Mouse (Mus musculus): ENCODE results near the gene Lrrc4. TPM values are rescaled to one million over a fixed set of nuclear protein-coding genes. Genes with fewer than 3 reads are reported as not detected.

The Lrrc4 gene
- polyA plus RNA-seq, 1 experiment from 2014 or later, result 5.9 TPM

- Histone ChIP-seq H3K4me3 (no peak overlapping the region), H3K4me2 (no peak overlapping the region), H3K27me3 (no peaks in the 10 kb centered on the region), H3K9me3 (no peaks in the 10 kb centered on the region), H3K9ac (no peak overlapping the region), H3K27ac (replicated peaks) (no peak overlapping the region), H3K36me3 (no peaks in the 10 kb centered on the region), H3K4me1 (replicated peaks) (peaks cover 33% of the 10 kb centered on the region)
- 56% methylated on average over 1 of the region's 1 CpGs for WGBS
- ATAC-seq (ENCODE audit: low read depth), result no peak
Observed at GRCm38 (mm10) chr6:28635092-28635491, 196.5 kb downstream of the Lrrc4 start.

- H3K27ac ChIP-seq (replicated peaks), result peak overlapping the region; percentile 49; the same call in 1 of the 2 replicates
Observed at GRCm38 (mm10) chr6:28633656-28634055, 197.9 kb downstream of the Lrrc4 start.

GRCm38 (mm10) chr6:28633120-28633519 lies 198.4 kb downstream of the Lrrc4 start:
- no peak overlapping the region for H3K9ac ChIP-seq
- no peaks in the 10 kb centered on the region for H3K36me3 ChIP-seq
- H3K4me3 ChIP-seq, result no peak overlapping the region
- WGBS, result 31% methylated on average over 2 of the region's 2 CpGs
- H3K4me1 ChIP-seq (replicated peaks), result peaks cover 50% of the 10 kb centered on the region
- H3K4me2 ChIP-seq, result no peak overlapping the region
- no peaks in the 10 kb centered on the region for H3K27me3 ChIP-seq
- peak overlapping the region; percentile 49; the same call in 1 of the 2 replicates for H3K27ac ChIP-seq (replicated peaks)
- ATAC-seq (ENCODE audit: low read depth), result 0 out of 2 replicates have a peak, but pooled peaks have one; percentile 36
- no peaks in the 10 kb centered on the region for H3K9me3 ChIP-seq

More at GRCm38 (mm10) chr6:28633656-28634055, 197.9 kb downstream of the Lrrc4 start:
- H3K36me3 ChIP-seq, result no peaks in the 10 kb centered on the region
- no peak for ATAC-seq (ENCODE audit: low read depth)
- H3K27me3 ChIP-seq, result no peaks in the 10 kb centered on the region
- H3K4me2 ChIP-seq, result no peak overlapping the region
- H3K4me1 ChIP-seq (replicated peaks), result peaks cover 45% of the 10 kb centered on the region
- H3K4me3 ChIP-seq, result no peak overlapping the region
- H3K9me3 ChIP-seq, result no peaks in the 10 kb centered on the region
- no peak overlapping the region for H3K9ac ChIP-seq
- WGBS, result 39% methylated on average over 3 of the region's 3 CpGs

- peaks cover 55% of the 10 kb centered on the region for H3K4me1 ChIP-seq (replicated peaks)
- no peak for ATAC-seq (ENCODE audit: low read depth)
- H3K9ac ChIP-seq, result no peak overlapping the region
- no peaks in the 10 kb centered on the region for H3K36me3 ChIP-seq
- no peak overlapping the region for H3K4me3 ChIP-seq
- H3K27me3 ChIP-seq, result no peaks in the 10 kb centered on the region
- no peak overlapping the region for H3K27ac ChIP-seq (replicated peaks)
- H3K4me2 ChIP-seq, result no peak overlapping the region
- H3K9me3 ChIP-seq, result no peaks in the 10 kb centered on the region
- WGBS, result 74% methylated on average over 2 of the region's 2 CpGs
Observed at GRCm38 (mm10) chr6:28630926-28631325, 200.6 kb downstream of the Lrrc4 start.

GRCm38 (mm10) chr6:28629866-28630265 lies 201.7 kb downstream of the Lrrc4 start:
- Histone ChIP-seq H3K9ac (no peak overlapping the region), H3K4me1 (replicated peaks) (peaks cover 51% of the 10 kb centered on the region), H3K27me3 (no peaks in the 10 kb centered on the region), H3K4me2 (no peak overlapping the region), H3K36me3 (no peaks in the 10 kb centered on the region), H3K27ac (replicated peaks) (no peak overlapping the region), H3K9me3 (no peaks in the 10 kb centered on the region), H3K4me3 (no peak overlapping the region)
- no peak for ATAC-seq (ENCODE audit: low read depth)
- 24% methylated on average over 2 of the region's 2 CpGs for WGBS

- H3K36me3 ChIP-seq, result no peaks in the 10 kb centered on the region
- ATAC-seq (ENCODE audit: low read depth), result peak; percentile 79
- H3K27me3 ChIP-seq, result no peaks in the 10 kb centered on the region
- peak overlapping the region; percentile 72 for H3K27ac ChIP-seq (replicated peaks)
- no peaks in the 10 kb centered on the region for H3K9me3 ChIP-seq
- H3K4me3 ChIP-seq, result no peak overlapping the region
- H3K4me2 ChIP-seq, result no peak overlapping the region
- H3K9ac ChIP-seq, result no peak overlapping the region
- peaks cover 38% of the 10 kb centered on the region for H3K4me1 ChIP-seq (replicated peaks)
- 22% methylated on average over 1 of the region's 1 CpGs for WGBS
Observed at GRCm38 (mm10) chr6:28628408-28628807, 203.1 kb downstream of the Lrrc4 start.

- H3K4me3 ChIP-seq, result no peak overlapping the region
- ATAC-seq (ENCODE audit: low read depth), result no peak
Observed at GRCm38 (mm10) chr6:28622963-28623362, 208.6 kb downstream of the Lrrc4 start.

GRCm38 (mm10) chr6:28622522-28622921 lies 209.0 kb downstream of the Lrrc4 start:
- Histone ChIP-seq H3K4me1 (replicated peaks) (peaks cover 21% of the 10 kb centered on the region), H3K36me3 (no peaks in the 10 kb centered on the region), H3K4me3 (no peak overlapping the region), H3K9me3 (no peaks in the 10 kb centered on the region), H3K4me2 (no peak overlapping the region), H3K9ac (no peak overlapping the region), H3K27me3 (no peaks in the 10 kb centered on the region), H3K27ac (replicated peaks) (no peak overlapping the region)
- ATAC-seq (ENCODE audit: low read depth), result no peak
- 42% methylated on average over 6 of the region's 6 CpGs for WGBS

More at GRCm38 (mm10) chr6:28622963-28623362, 208.6 kb downstream of the Lrrc4 start:
- H3K27me3 ChIP-seq, result no peaks in the 10 kb centered on the region
- peaks cover 25% of the 10 kb centered on the region for H3K4me1 ChIP-seq (replicated peaks)
- no peaks in the 10 kb centered on the region for H3K9me3 ChIP-seq
- H3K27ac ChIP-seq (replicated peaks), result no peak overlapping the region
- H3K36me3 ChIP-seq, result no peaks in the 10 kb centered on the region
- WGBS, result 65% methylated on average over 3 of the region's 3 CpGs
- no peak overlapping the region for H3K9ac ChIP-seq
- no peak overlapping the region for H3K4me2 ChIP-seq

GRCm38 (mm10) chr6:28621961-28622360 lies 209.6 kb downstream of the Lrrc4 start:
- H3K9me3 ChIP-seq, result no peaks in the 10 kb centered on the region
- H3K4me2 ChIP-seq, result no peak overlapping the region
- H3K4me1 ChIP-seq (replicated peaks), result peaks cover 21% of the 10 kb centered on the region
- ATAC-seq (ENCODE audit: low read depth), result no peak
- no peak overlapping the region for H3K4me3 ChIP-seq
- H3K27ac ChIP-seq (replicated peaks), result no peak overlapping the region
- WGBS, result 87% methylated on average over 5 of the region's 5 CpGs
- no peaks in the 10 kb centered on the region for H3K36me3 ChIP-seq
- no peak overlapping the region for H3K9ac ChIP-seq
- no peaks in the 10 kb centered on the region for H3K27me3 ChIP-seq

- 82% methylated on average over 4 of the region's 4 CpGs for WGBS
Observed at GRCm38 (mm10) chr6:28621431-28621830, 210.1 kb downstream of the Lrrc4 start.

GRCm38 (mm10) chr6:28618751-28619153 lies 212.8 kb downstream of the Lrrc4 start:
- Histone ChIP-seq H3K4me3 (no peak overlapping the region), H3K9me3 (no peaks in the 10 kb centered on the region), H3K27me3 (no peaks in the 10 kb centered on the region), H3K9ac (no peak overlapping the region), H3K36me3 (no peaks in the 10 kb centered on the region), H3K27ac (replicated peaks) (no peak overlapping the region), H3K4me2 (no peak overlapping the region), H3K4me1 (replicated peaks) (peaks cover 32% of the 10 kb centered on the region)
- 0 out of 2 replicates have a peak, but pooled peaks have one; percentile 17 for ATAC-seq (ENCODE audit: low read depth)
- 32% methylated on average over 7 of the region's 7 CpGs for WGBS

More at GRCm38 (mm10) chr6:28621431-28621830, 210.1 kb downstream of the Lrrc4 start:
- Histone ChIP-seq H3K4me3 (no peak overlapping the region), H3K4me2 (no peak overlapping the region), H3K9me3 (no peaks in the 10 kb centered on the region), H3K36me3 (no peaks in the 10 kb centered on the region), H3K9ac (no peak overlapping the region), H3K27ac (replicated peaks) (no peak overlapping the region), H3K27me3 (no peaks in the 10 kb centered on the region), H3K4me1 (replicated peaks) (peaks cover 21% of the 10 kb centered on the region)
- ATAC-seq (ENCODE audit: low read depth), result no peak

GRCm38 (mm10) chr6:28618299-28618698 lies 213.2 kb downstream of the Lrrc4 start:
- H3K9ac ChIP-seq, result no peak overlapping the region
- no peak overlapping the region for H3K4me2 ChIP-seq
- H3K9me3 ChIP-seq, result no peaks in the 10 kb centered on the region
- no peaks in the 10 kb centered on the region for H3K36me3 ChIP-seq
- 50% methylated on average over 3 of the region's 3 CpGs for WGBS
- H3K4me3 ChIP-seq, result no peak overlapping the region
- H3K27me3 ChIP-seq, result no peaks in the 10 kb centered on the region
- peaks cover 32% of the 10 kb centered on the region for H3K4me1 ChIP-seq (replicated peaks)
- peak overlapping the region; percentile 52 for H3K27ac ChIP-seq (replicated peaks)
- ATAC-seq (ENCODE audit: low read depth), result no peak

- WGBS, result 28% methylated on average over 3 of the region's 3 CpGs
- Histone ChIP-seq H3K27me3 (no peaks in the 10 kb centered on the region), H3K36me3 (no peaks in the 10 kb centered on the region), H3K4me3 (no peak overlapping the region), H3K27ac (replicated peaks) (no peak overlapping the region), H3K4me1 (replicated peaks) (peaks cover 32% of the 10 kb centered on the region), H3K4me2 (no peak overlapping the region), H3K9me3 (no peaks in the 10 kb centered on the region), H3K9ac (no peak overlapping the region)
- ATAC-seq (ENCODE audit: low read depth), result no peak
Observed at GRCm38 (mm10) chr6:28615966-28616365, 215.6 kb downstream of the Lrrc4 start.
